Mouse (Mus musculus): ENCODE data around the gene Slc18a3. TPM values are rescaled to one million over a fixed set of nuclear protein-coding genes. Genes with fewer than 3 reads are reported as not detected.

The Slc18a3 gene
- polyA plus RNA-seq, 1 experiment: 7.2 TPM

DNA sequence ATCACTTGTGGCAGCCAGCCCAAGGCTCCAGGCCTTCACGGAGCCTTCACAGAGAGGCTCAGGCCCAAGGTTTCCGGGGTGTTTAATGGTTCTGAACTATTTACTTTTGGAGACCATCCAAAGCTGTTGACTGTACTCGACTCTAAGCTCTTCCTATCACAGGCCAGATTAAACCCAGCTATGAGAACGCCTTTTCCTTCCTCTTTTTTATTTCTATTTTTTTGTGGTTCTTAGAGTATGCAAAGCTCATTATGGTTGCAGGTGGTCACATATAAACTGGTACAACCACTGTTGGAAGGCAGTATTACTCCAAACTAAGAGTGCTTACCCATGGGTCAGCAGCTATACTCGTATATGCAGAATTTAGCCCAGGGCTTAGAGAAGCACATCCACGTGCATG is 17.7 kb downstream of the Slc18a3 start:
- DNase-seq (ENCODE audit: low read depth): no peak
- TF ChIP-seq CTCF (IDR thresholded peaks at IDR 0.05; ENCODE audit: borderline replicate concordance, extremely low read depth, insufficient read depth, insufficient read length): no peak

DNA sequence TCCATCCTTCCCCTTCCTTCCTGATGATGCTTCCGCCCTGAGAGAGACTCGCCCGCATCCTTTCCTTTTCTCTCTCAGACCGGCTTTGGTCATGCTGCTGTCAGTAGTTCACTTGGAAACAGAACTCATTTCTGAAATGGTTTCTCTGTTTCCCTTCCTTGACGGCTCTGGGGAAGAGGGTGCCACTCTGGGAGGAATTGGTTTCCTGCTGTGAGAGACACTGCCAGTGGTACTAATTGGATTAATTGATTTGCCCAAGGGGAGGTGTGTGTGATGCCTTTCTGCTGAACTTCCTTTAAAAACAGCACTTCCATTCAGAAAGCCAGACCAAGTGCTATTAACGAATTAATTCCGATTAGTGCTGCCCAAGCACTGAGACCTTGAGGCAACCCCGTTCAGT is 21.2 kb downstream of the Slc18a3 start:
- peak; percentile 50 for DNase-seq (ENCODE audit: low read depth)
- TF ChIP-seq CTCF (IDR thresholded peaks at IDR 0.05; ENCODE audit: borderline replicate concordance, extremely low read depth, insufficient read depth, insufficient read length) (no peak), POLR2A (IDR thresholded peaks at IDR 0.05; ENCODE audit: borderline replicate concordance, extremely low read depth, insufficient read depth, insufficient read length, poor library complexity, severe bottlenecking) (no peak)

DNA sequence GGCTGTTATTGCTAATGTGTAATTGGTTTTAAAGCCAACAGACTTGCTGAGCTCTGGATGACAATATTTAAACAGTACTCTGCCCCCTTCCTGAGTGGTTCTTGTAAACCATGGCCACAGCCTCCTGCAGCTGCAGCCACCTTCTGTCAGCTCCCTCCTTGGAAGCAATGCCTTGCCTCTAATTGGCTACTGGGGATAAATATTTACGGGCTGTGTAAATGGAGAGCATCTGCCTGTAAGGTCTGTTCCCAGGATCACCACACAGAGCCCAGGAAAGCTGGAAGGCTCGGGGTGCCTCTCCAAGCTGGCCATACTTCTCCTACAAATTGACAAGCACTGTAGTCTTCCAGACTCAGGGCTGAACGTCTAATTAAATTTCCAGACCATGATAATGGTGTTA is 24.9 kb downstream of the Slc18a3 start:
- DNase-seq (ENCODE audit: low read depth): peak; percentile 90
- no peak for TF ChIP-seq CTCF (IDR thresholded peaks at IDR 0.05; ENCODE audit: borderline replicate concordance, extremely low read depth, insufficient read depth, insufficient read length)
- no peak for TF ChIP-seq POLR2A (IDR thresholded peaks at IDR 0.05; ENCODE audit: borderline replicate concordance, extremely low read depth, insufficient read depth, insufficient read length, poor library complexity, severe bottlenecking)

DNA sequence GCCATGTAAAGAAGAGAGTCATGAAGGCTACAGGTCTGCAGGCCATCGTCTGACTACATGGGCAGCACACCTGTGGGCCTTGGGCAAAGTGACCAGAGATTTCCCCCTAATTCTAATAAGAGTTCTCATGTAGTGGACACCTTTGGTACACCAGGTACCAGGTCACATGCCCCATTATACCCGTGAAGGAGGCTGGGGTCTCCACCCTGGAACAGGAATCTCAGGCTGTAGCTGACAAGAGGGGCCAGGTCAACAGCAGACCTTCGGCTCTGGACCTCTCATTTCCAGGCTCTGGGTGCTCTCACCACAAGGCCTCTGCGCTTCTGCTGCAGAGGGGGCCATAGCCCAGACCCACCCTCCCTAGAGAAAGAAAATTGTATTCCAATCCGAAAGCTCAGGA is 25.3 kb downstream of the Slc18a3 start:
- TF ChIP-seq CTCF (IDR thresholded peaks at IDR 0.05; ENCODE audit: borderline replicate concordance, extremely low read depth, insufficient read depth, insufficient read length) (no peak), POLR2A (IDR thresholded peaks at IDR 0.05; ENCODE audit: borderline replicate concordance, extremely low read depth, insufficient read depth, insufficient read length, poor library complexity, severe bottlenecking) (no peak)
- no peak for DNase-seq (ENCODE audit: low read depth)

DNA sequence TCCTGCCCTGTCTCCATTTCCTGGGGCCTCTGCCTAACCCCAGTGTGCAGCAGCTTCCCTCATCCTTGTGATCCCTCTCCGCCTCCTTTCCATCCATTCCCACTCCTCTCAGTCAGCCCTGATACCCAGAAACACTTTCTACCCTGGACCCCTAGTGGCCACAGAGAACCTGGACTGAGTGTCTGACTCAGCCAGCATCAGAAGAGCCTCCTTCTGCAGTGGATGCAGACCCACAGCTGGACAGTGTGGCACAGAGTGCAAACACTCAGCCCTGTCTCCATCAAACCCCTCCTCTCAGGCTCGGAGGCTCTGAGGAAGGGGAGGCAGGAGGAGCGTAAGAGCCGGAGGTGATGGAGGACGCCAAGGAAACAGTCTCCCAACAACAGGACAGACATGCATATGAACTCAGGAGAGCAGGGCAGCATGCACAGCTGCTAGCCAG is 27.3 kb downstream of the Slc18a3 start:
- DNase-seq (ENCODE audit: low read depth): peak; percentile 17
- TF ChIP-seq CTCF (IDR thresholded peaks at IDR 0.05; ENCODE audit: borderline replicate concordance, extremely low read depth, insufficient read depth, insufficient read length) (peak; percentile 56; the same call in 1 of the 2 replicates), POLR2A (IDR thresholded peaks at IDR 0.05; ENCODE audit: borderline replicate concordance, extremely low read depth, insufficient read depth, insufficient read length, poor library complexity, severe bottlenecking) (no peak)

DNA sequence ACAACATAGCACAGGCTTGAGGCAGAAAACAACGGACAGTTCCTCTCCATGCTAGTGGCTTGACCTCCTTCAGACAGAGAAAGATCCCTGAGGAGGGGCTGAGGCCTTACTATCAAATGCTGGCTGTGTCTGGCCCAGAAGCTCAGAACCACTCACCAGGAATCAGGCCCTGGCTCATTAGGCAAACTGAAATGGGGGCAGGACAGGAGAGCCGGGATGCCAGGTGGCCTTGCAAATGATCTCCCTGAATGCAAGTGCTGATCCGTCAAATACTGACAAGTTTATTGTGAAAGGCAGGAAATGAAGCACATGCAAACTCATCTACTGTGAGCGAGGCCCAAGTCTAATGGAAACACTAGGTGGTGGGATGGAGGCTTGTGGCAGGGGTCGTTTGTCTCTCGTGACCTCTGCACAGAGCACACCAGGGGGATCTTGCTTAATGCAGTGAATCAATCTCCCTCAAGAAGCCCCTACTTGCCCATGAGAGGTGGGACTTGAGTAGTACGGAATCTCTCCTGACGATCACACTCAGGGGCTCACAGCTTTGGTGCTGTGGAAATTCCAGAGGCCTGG is 35.5 kb downstream of the Slc18a3 start:
- TF ChIP-seq POLR2A (IDR thresholded peaks at IDR 0.05; ENCODE audit: borderline replicate concordance, extremely low read depth, insufficient read depth, insufficient read length, poor library complexity, severe bottlenecking) (no peak), CTCF (IDR thresholded peaks at IDR 0.05; ENCODE audit: borderline replicate concordance, extremely low read depth, insufficient read depth, insufficient read length) (no peak)
- peak; percentile 39 for DNase-seq (ENCODE audit: low read depth)

DNA sequence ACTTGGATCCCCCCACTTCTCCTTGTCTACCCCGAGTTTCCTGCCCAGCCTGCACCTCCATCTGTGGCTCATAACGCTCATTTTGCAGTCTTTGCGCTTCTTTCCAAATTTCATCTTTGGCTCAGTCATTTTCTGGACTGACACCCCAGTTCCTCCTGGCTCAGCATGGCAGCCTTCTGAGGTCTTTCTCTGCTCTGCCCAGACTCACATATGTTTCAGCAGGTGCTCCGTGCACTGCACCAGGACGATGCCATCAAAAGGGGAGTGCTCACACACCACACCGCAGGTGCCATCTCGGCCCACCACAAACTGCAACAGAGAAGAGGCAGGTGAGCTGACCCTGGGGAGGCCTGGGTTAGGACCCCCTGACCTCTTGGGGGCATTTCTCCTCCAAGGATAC is 40.7 kb downstream of the Slc18a3 start:
- peak; percentile 61 for DNase-seq (ENCODE audit: low read depth)
- TF ChIP-seq CTCF (IDR thresholded peaks at IDR 0.05; ENCODE audit: borderline replicate concordance, extremely low read depth, insufficient read depth, insufficient read length) (no peak), POLR2A (IDR thresholded peaks at IDR 0.05; ENCODE audit: borderline replicate concordance, extremely low read depth, insufficient read depth, insufficient read length, poor library complexity, severe bottlenecking) (no peak)

DNA sequence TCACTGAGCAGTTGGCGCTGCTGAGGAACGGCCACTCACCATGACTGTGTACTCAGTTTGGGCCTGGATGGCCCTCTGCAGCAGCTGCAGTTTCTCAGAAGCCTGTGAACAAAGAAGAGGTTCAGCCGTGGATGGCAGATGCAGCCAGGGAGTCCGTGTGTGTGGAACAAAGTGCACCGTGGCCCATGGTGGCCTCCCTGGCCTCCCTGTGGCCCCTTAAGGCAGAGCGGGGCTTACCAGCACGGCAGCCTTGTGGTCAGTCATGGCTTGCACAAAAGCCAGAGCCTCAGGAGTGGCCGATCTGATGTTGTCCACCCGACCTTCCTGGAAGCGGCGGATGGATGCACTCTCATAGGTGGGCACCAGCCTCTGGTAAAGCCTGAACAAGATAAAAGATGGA is 45.9 kb downstream of the Slc18a3 start:
- TF ChIP-seq POLR2A (IDR thresholded peaks at IDR 0.05; ENCODE audit: borderline replicate concordance, extremely low read depth, insufficient read depth, insufficient read length, poor library complexity, severe bottlenecking) (no peak), CTCF (IDR thresholded peaks at IDR 0.05; ENCODE audit: borderline replicate concordance, extremely low read depth, insufficient read depth, insufficient read length) (no peak)
- DNase-seq (ENCODE audit: low read depth): no peak

Other genes with a start within 250 kb of the Slc18a3 start
- 24.0 and 27.5 TPM in 2 replicates for gene Ogdhl, start 142.8 kb downstream of the Slc18a3 start, polyA plus RNA-seq (2012; rRNA removed)
- 0.48 and 0.67 TPM in 2 replicates for gene 1700024G13Rik, start 76.5 kb downstream of the Slc18a3 start, polyA plus RNA-seq (2012; rRNA removed)
- 0.57 and 1.6 TPM in 2 replicates for gene Chat, start 1.1 kb upstream of the Slc18a3 start, polyA plus RNA-seq (2012; rRNA removed)
- gene Ercc6, start 48.7 kb upstream of the Slc18a3 start, polyA plus RNA-seq (2012; rRNA removed): 15.1 and 15.9 TPM in 2 replicates
- 1.3 and 7.0 TPM in 2 replicates for gene Prrxl1, start 134.6 kb upstream of the Slc18a3 start, polyA plus RNA-seq (2012; rRNA removed)
- gene 3425401B19Rik, start 220.4 kb upstream of the Slc18a3 start, polyA plus RNA-seq (2012; rRNA removed): 0.01 and 0.03 TPM in 2 replicates

Data from brain, embryonic 14.5 days (tissue).